Mouse (Mus musculus) MEL (cell line): ENCODE results near the gene Frmd4a.

ENCODE experiments used
- EP300 ChIP-seq, 2 experiments: IDR thresholded peaks; 2 replicates each; pipeline ENCODE4 v1.6.1; 2011; ENCODE audit warnings: improper control_type of control experiment in 2 of 2, low read length in 2 of 2, low read depth in 1 of 2, mild to moderate bottlenecking in 1 of 2
- RCOR1 ChIP-seq: IDR thresholded peaks from 2 replicates; pipeline ENCODE4 v1.6.1; 2012; ENCODE audit warnings: low read depth, mild to moderate bottlenecking, inconsistent platforms, low read length, improper control_type of control experiment
- TAL1 ChIP-seq: IDR thresholded peaks from 2 replicates; pipeline ENCODE4 v1.6.1; 2012; ENCODE audit warnings: mild to moderate bottlenecking, inconsistent platforms, low read length, moderate library complexity, mixed read lengths
- TCF12 ChIP-seq: IDR thresholded peaks from 2 replicates; pipeline ENCODE4 v1.6.1; 2014; ENCODE audit warnings: low read depth, mild to moderate bottlenecking, inconsistent platforms, low read length, improper control_type of control experiment, moderate library complexity

GRCm38 (mm10) chr2:4635804-4636203 lies 618.3 kb downstream of the Frmd4a start:
- TF ChIP-seq TCF12 (no peak), EP300 (IDR thresholded peaks at IDR 0.05; ENCODE audit: low read depth in 1 of 2, low read length in 2 of 2) (no peak), TAL1 (no peak), RCOR1 (no peak)
